Mouse (Mus musculus) urinary bladder, postnatal 36 days (tissue): ENCODE measurements around the gene Tkfc.
"Not testable (repeated sequence)": the region's sequence is repeated elsewhere in the genome, so short reads cannot be mapped to it uniquely, and the experiment has no call there.

ENCODE experiments used
- DNase-seq, 2 experiments: peaks; one replicate each; pipeline ENCODE4 v3.0.0; 2022; ENCODE audit warnings: low spot score in 2 of 2, mixed read lengths in 1 of 2

Gene Tkfc

GRCm38 (mm10) chr19:10589127-10589857, 16.2 kb downstream of the Tkfc start:
- DNase-seq: no peak

GRCm38 (mm10) chr19:10587231-10587630, 18.2 kb downstream of the Tkfc start:
- no peak for DNase-seq

GRCm38 (mm10) chr19:10585112-10585511, 20.3 kb downstream of the Tkfc start:
- DNase-seq: no peak

GRCm38 (mm10) chr19:10583550-10584146, 21.8 kb downstream of the Tkfc start:
- DNase-seq: no peak

- DNase-seq: no peak
These were observed 23.5 kb downstream of the Tkfc start for GRCm38 (mm10) chr19:10581984-10582383.

- no peak for DNase-seq
These were observed 24.7 kb downstream of the Tkfc start for GRCm38 (mm10) chr19:10580761-10581160.

- DNase-seq: no peak
These were observed 25.4 kb downstream of the Tkfc start for GRCm38 (mm10) chr19:10580102-10580501.

- DNase-seq: peak; percentile 93
These were observed 28.5 kb downstream of the Tkfc start, which contains the start of the genes Cyb561a3 and Tmem138 for GRCm38 (mm10) chr19:10576690-10577561. Gene Cyb561a3, plus strand, starts transcription at chr19:10577172. Gene Tmem138, minus strand, starts transcription at chr19:10577362.

- DNase-seq: no peak
These were observed 35.8 kb downstream of the Tkfc start for GRCm38 (mm10) chr19:10569627-10570026.

- no peak for DNase-seq
These were observed 40.2 kb downstream of the Tkfc start for GRCm38 (mm10) chr19:10565217-10565616.

GRCm38 (mm10) chr19:10564278-10564677, 41.2 kb downstream of the Tkfc start:
- no peak for DNase-seq

GRCm38 (mm10) chr19:10562351-10562750, 43.1 kb downstream of the Tkfc start:
- DNase-seq: no peak

GRCm38 (mm10) chr19:10561558-10562314, 43.7 kb downstream of the Tkfc start:
- peak; percentile 20 to 34 for DNase-seq

GRCm38 (mm10) chr19:10560108-10560507, 45.3 kb downstream of the Tkfc start:
- DNase-seq: no peak

GRCm38 (mm10) chr19:10557837-10558375, 47.5 kb downstream of the Tkfc start:
- not testable (repeated sequence) for DNase-seq

- DNase-seq: no peak
These were observed 48.0 kb downstream of the Tkfc start for GRCm38 (mm10) chr19:10557430-10557829.

- no peak for DNase-seq
These were observed 48.5 kb downstream of the Tkfc start for GRCm38 (mm10) chr19:10557001-10557400.

GRCm38 (mm10) chr19:10555624-10556510, 49.6 kb downstream of the Tkfc start, which contains the start of gene Tmem216:
Gene Tmem216, minus strand, starts transcription at chr19:10556238.
- DNase-seq: peak; percentile 79 to 83

- DNase-seq: no peak
These were observed 66.0 kb downstream of the Tkfc start for GRCm38 (mm10) chr19:10539454-10539853.
